In genomic region chr6:117563159-117563558, GRCm38 (mm10) we compare ENCODE assay signal across 24 mouse cellular contexts.
DNase-seq lines count a peak whose midpoint lies in the region; ATAC-seq lines count a peak whose summit lies in the region.
"Had no signal": no experiment of that assay in that cellular context is flagged by ENCODE, and none has a peak within 500 bp of the region (broad histone marks: within the 10 kb centered on the region; RNA-seq: fewer than 3 reads in every experiment).

No protein-coding gene starts in this region.

- H3K27ac ChIP-seq in heart, embryonic 13.5 days (replicated peaks) = 0 out of 2 replicates have a peak overlapping the region, but pooled peaks have one; percentile 8
- H3K27ac ChIP-seq: embryonic facial prominence, embryonic 13.5 days; forebrain, embryonic 12.5 days; gastrocnemius, adult 2 months; hindbrain, embryonic 13.5 days; hindbrain, postnatal 0 days had no signal

- no peak for DNase-seq in frontal cortex, postnatal 10 days (ENCODE audit: low spot score in 2 of 2)
- no peak for DNase-seq in heart, adult 18-20 months
- DNase-seq in left cerebral cortex, adult 18-20 months (ENCODE audit: low spot score in 2 of 2) = peak; percentile 15 to 54
- DNase-seq in left cerebral cortex, postnatal 10 days (ENCODE audit: extremely low spot score in 1 of 2, low spot score in 2 of 2) = no peak
- DNase-seq in left cerebral cortex, postnatal 36 days (ENCODE audit: low spot score in 2 of 2) = peak; percentile 32 to 44
- DNase-seq in gastrocnemius, postnatal 25 days = no peak
- DNase-seq: adrenal gland, adult 8-10 months; adrenal gland, postnatal 36 days; B cell, adult 2 months; cerebellum, adult 11 months; cerebellum, adult 8-10 months; cerebellum, postnatal 25 days; gastrocnemius, adult 2 months; gastrocnemius, postnatal 36 days; kidney, adult 11 months had no signal

- no peaks in the 10 kb centered on the region for H3K9me3 ChIP-seq in heart, embryonic 13.5 days
- H3K9me3 ChIP-seq: embryonic facial prominence, embryonic 13.5 days; forebrain, embryonic 12.5 days; hindbrain, embryonic 13.5 days had no signal

- peaks cover 50% of the 10 kb centered on the region for H3K4me1 ChIP-seq in heart, embryonic 13.5 days
- H3K4me1 ChIP-seq: forebrain, embryonic 12.5 days; hindbrain, embryonic 13.5 days had no signal

- no peak overlapping the region for H3K4me3 ChIP-seq in heart, embryonic 13.5 days
- H3K4me3 ChIP-seq: embryonic facial prominence, embryonic 13.5 days; forebrain, embryonic 12.5 days; gastrocnemius, adult 2 months; hindbrain, embryonic 13.5 days had no signal

- H3K9ac ChIP-seq in heart, embryonic 13.5 days = no peak overlapping the region
- H3K9ac ChIP-seq: embryonic facial prominence, embryonic 13.5 days; forebrain, embryonic 12.5 days; forebrain, postnatal 0 days; hindbrain, embryonic 13.5 days had no signal

- no peaks in the 10 kb centered on the region for H3K36me3 ChIP-seq in heart, embryonic 13.5 days
- H3K36me3 ChIP-seq: embryonic facial prominence, embryonic 13.5 days; forebrain, embryonic 12.5 days; G1E; hindbrain, embryonic 13.5 days had no signal

- no peak overlapping the region for H3K4me2 ChIP-seq in heart, embryonic 13.5 days
- H3K4me2 ChIP-seq: embryonic facial prominence, embryonic 13.5 days; forebrain, embryonic 12.5 days; hindbrain, embryonic 13.5 days had no signal

- intact Hi-C loops in left cerebral cortex, postnatal 10 days (cut with DNase I) = no loop called here
- intact Hi-C loops in left cerebral cortex, postnatal 36 days (cut with DNase I) = no loop called here

- whole genome bisulfite sequencing in heart, embryonic 13.5 days = 52% methylated on average over 6 of the region's 6 CpGs

- peaks cover 11% of the 10 kb centered on the region for H3K27me3 ChIP-seq in heart, embryonic 13.5 days (replicated peaks)
- H3K27me3 ChIP-seq: embryonic facial prominence, embryonic 13.5 days; forebrain, embryonic 12.5 days; hindbrain, embryonic 13.5 days had no signal

- peak; percentile 81 for ATAC-seq in frontal cortex, adult (ENCODE audit: low TSS enrichment)
- ATAC-seq in heart, embryonic 13.5 days (ENCODE audit: extremely low read depth, insufficient number of reproducible peaks, low FRiP score, low TSS enrichment) = no peak
- ATAC-seq: CD4-positive, CD25-positive, alpha-beta regulatory T cell, adult 4 months; hindbrain, postnatal 0 days had no signal

Comparison
In these comparisons a context has a peak if more than half of its experiments do, and no peak if none do; other contexts are left out.
1. DNase-seq: peak in left cerebral cortex, adult 18-20 months (2 of 2) and left cerebral cortex, postnatal 36 days (2 of 2); none in frontal cortex, postnatal 10 days (0 of 2), heart, adult 18-20 months (0 of 2), left cerebral cortex, postnatal 10 days (0 of 2) and gastrocnemius, postnatal 25 days (single experiment).